Mouse (Mus musculus): ENCODE data around the gene Aak1. TPM values are rescaled to one million over a fixed set of nuclear protein-coding genes. Genes with fewer than 3 reads are reported as not detected.
A peak's percentile ranks its signal among the peaks of the same experiment; 100 is the strongest.
"Not testable (repeated sequence)": the region's sequence is repeated elsewhere in the genome, so short reads cannot be mapped to it uniquely, and the experiment has no call there.

The Aak1 gene
- total RNA-seq, 2 experiments from 2014 or later = 6.5 to 28.2 TPM

DNA sequence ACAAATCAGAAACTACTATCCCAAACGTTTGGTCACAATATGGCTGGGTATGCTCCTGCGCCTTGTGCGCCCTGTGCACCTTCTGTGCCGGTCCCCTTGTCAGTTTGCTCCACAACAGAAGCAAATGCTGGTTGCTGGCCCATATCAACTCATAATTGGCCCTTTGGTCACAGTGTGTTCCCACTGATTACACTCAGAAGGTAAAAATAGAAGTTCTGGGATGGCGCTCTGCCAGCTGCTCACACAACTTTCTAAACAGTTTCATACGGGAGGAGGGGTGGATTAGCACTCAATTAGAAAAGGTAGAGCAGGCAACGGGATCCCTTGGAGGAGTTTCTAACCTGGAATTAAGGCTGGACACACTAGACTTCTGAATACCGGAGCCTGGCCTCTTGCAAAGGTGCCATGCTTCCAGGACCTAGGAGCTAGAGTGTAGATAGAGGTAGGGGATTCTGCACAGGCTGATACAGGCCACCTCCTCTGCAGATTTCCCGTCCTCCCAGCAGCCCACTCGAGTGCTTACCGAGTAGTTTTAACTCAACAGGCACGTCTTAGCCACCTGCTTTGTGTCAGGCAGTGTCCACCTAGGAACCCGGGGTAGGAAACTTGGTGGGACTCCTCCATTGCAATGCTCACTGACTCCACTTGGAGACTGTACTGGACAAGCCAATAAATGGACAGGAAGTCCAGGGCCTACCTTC is 16.4 kb upstream of the Aak1 start:
- ATAC-seq (replicated peaks; ENCODE audit: poor library complexity, severe bottlenecking) = no peak

DNA sequence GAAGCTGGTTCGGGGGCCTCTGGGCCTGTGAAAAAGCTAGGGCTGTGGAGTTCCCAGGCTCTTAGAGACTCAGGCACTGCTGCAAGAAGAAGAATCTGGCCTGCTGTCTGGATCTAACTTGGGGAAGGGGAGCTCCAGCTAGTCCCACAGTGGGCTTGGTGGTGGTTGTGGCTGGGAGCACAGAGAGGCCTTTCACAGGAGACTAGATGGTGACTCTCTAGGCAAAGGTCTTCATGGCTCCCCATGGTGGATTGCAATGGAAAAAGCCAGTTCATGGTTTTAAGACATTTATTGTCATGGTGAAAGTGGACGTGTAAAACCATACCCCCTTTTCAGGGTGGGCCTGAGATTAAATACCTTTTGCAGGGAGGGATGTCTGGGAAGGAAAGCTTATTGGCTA is 10.2 kb upstream of the Aak1 start:
- no peak for ATAC-seq (replicated peaks; ENCODE audit: poor library complexity, severe bottlenecking)

DNA sequence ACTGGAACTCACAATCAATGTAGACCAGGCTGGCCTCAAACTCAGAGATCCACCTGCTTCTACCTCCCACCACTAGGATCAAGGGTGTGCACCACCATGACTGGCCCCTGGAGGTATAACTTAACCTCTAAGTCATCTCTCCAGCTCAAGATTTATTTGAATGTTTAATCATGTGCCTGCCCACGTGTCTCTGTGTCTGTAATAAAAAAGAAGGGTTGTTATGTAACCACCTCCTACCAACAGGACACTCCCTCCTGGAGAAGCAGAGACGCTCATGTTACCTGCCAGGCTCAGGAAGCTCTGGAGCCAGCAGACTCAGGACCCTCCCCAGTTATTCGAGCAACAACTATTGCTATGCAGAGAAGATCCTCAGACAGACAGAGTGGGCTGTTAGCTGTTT is 7.4 kb upstream of the Aak1 start:
- no peak for ATAC-seq (replicated peaks; ENCODE audit: poor library complexity, severe bottlenecking)

DNA sequence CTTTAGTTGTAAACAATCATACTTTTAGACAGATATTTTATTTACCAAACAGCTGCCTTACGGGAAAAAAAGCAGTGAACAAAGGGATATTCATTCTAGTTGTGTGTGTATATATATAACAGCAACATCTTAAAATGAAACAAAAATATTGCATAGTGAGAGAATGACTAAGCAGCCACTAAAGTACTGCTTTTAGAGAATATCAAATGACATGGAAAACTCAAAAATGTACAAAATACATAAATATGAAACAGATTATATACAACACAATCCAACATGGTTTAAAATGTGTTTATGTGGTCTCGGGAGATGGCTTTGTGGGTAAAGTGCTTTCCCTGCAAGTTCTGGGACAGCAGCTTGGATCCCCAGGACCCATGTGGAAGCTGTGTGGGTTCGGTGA is 5.7 kb upstream of the Aak1 start:
- ATAC-seq (replicated peaks; ENCODE audit: poor library complexity, severe bottlenecking) = no peak

DNA sequence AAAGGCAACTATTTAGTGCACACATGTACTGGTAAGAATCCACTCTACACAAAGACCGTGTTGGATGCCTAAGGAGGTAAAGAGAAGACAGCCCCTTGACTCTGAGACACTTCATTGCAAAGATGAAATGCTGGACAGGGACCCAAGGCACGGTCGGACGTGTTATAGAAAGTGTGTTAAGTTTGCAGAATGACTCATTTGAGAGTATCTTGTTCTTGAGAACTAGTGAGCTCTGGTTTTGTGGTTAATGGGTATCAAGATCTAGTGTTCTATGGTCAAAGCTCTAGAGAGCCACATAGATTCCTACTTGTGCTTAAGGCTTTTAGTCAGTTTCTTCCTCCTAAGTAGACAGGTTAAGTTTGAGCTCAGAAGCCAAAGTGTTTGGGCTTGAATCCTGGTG is 2.9 kb upstream of the Aak1 start:
- no peak for ATAC-seq (replicated peaks; ENCODE audit: poor library complexity, severe bottlenecking)

DNA sequence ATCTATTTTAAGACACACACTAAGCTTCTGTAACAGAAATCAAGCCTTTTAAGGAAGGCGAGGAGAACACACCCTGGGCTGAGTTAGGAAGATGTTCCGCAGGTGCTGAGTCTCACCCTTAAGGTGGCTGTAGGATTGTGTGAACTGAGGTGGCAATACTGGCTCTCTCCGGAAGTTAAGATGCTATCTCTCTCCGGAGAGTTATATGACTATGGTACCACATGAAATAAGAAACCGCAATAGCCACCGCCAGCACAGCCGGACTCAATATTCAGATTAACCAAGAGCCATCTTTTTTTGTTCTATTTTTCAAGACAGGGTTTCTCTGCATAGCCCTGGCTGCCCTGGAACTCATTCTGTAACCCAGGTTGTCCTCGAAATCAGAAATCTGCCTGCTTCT is 1.5 kb upstream of the Aak1 start:
- ATAC-seq (replicated peaks; ENCODE audit: poor library complexity, severe bottlenecking) = no peak

DNA sequence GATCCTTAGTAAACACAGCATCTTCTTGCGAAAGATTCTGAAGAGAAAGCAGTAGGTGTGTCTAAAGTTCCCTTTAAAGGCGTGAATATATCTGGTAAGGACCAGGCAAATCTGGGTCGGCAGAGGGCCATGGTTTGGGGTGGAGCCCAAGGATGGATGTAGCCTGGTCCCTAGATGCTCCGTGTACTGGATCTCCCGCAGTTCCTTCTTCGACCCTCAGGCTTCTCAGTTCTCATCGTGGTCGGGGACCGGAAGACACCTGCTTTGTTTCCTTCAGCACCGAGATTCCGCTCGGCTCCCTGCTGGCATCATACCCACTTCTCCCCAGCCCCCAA is 770 bp upstream of the Aak1 start:
- peak; percentile 52 for ATAC-seq (replicated peaks; ENCODE audit: poor library complexity, severe bottlenecking)

DNA sequence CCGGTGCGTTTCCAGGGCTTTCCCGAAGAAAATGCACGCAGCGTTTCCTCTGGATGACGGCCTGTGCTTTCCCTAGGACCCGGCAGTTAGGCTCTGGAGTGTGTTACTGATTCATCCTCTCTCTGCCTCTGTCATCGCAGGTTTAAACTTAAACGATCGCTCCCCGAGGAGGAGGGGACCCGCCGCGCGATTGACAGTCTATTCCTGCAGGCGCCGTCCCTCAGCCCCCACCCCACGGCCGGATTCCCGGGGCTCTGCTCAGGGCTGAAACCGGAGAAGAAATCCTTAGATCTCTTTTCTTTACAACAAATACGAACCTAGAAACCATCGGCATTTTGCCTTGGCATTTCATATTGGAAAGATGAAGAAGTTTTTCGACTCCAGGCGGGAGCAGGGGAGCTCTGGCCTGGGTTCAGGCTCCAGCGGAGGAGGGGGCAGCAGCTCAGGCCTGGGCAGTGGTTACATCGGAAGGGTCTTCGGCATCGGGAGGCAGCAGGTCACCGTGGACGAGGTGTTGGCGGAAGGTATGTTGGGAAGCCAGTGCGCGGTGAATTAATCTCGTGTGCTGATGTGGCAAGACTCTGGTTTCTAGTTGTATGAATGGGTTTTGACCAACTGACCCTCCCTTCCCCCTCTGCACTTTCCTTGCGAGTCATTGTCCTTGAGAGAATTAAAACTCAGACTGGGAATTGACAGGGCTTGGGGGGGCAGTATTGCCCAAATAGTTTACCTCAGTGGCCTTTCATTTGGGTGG is 552 bp downstream of the Aak1 start:
- peak; percentile 6; the same call in 1 of the 2 replicates for ATAC-seq (replicated peaks; ENCODE audit: poor library complexity, severe bottlenecking)

DNA sequence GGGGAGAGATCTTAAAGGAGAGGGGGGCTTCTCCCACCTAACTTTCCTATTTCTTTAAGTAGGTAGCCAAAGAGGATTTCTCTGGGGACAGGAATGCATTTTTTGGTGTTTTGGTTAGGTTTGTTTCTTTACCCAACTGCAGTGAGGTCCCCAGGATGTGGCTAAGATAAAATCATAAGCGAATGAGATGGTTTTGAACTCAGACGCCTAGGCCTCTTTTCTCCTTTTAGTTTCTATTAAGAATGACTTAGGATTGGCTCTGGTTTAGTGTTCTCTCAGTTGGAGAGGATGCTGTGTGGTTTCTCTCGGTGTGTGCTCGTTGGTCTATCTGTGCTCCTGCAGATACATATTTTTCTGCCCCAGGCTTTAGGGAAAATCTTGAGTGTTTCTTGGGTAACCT is 1.3 kb downstream of the Aak1 start:
- no peak for ATAC-seq (replicated peaks; ENCODE audit: poor library complexity, severe bottlenecking)

DNA sequence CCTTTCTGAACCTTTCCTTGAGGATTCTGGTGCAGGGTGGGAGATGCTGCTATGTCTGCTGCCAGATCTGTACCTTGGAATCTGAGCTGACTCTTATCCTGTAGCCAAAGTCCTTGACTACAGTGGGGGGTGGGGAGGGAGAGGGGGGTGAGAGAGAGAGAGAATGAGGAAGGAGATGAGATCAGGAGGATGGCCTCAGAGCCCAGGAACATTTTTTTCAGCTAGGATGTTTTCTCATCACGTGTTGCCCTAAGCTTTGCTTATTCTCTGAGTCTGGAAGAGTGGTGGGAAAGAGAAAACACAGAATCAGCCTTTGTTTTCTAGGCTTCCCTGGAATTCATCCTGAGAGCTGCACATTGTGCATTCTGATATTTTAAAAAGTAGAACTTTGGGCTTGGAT is 2.2 kb downstream of the Aak1 start:
- no peak for ATAC-seq (replicated peaks; ENCODE audit: poor library complexity, severe bottlenecking)

DNA sequence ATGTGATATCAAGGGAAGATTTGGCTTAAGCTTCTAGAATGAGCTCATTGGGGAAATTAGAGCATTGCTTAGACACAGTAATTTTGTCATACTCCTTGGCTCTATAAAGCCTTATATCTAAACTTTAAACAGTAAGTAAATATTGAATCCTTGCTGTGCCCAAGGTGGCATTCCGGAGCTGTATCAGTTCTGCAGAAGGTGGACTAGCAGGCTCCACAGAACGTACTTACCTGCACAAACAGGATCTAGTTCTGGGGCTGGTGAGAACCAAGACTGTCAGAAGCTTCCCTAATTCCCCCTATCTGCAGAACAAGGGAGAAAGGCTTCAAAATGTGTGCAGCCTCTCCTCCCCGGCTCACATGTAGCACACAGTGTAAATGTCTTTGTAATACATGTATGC is 4.6 kb downstream of the Aak1 start:
- no peak for ATAC-seq (replicated peaks; ENCODE audit: poor library complexity, severe bottlenecking)

DNA sequence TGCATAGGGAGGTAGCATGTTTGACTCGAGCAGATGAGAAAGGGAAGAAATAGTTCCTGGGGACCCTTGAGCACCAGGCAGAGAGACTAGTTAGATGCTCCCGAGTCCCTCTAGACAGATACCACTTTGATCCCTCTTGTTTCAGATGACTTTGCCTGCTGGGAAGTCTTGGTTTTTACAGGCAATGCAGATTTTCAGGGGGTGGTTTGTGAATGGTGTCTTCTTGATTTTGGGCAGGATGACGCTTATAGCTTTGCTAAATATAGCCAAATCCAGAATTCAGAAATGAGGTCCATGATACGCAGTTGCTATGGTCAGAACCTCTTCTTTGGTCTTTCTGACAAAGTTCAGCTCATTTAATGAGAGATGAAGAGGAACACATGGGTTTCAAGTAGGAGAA is 5.6 kb downstream of the Aak1 start:
- no peak for ATAC-seq (replicated peaks; ENCODE audit: poor library complexity, severe bottlenecking)

DNA sequence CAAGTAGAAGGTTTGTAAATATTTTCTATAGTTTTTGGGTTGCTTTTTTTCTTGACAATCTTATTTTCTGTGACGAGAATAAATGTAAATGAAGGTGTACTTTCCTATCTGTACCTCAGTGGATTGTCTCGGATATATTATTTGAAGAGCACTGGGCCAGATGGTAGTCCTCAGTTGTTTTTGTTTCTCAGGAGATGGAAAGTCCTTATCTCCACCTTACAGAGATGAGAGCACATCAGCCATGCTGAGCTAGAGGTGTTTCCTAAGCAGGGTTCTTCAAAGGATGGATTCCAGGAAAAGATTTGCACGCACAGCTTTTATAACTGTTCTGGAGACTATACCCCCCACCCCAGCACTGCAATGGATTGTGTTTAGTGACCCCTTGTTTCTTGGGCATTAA is 9.3 kb downstream of the Aak1 start:
- ATAC-seq (replicated peaks; ENCODE audit: poor library complexity, severe bottlenecking) = no peak

DNA sequence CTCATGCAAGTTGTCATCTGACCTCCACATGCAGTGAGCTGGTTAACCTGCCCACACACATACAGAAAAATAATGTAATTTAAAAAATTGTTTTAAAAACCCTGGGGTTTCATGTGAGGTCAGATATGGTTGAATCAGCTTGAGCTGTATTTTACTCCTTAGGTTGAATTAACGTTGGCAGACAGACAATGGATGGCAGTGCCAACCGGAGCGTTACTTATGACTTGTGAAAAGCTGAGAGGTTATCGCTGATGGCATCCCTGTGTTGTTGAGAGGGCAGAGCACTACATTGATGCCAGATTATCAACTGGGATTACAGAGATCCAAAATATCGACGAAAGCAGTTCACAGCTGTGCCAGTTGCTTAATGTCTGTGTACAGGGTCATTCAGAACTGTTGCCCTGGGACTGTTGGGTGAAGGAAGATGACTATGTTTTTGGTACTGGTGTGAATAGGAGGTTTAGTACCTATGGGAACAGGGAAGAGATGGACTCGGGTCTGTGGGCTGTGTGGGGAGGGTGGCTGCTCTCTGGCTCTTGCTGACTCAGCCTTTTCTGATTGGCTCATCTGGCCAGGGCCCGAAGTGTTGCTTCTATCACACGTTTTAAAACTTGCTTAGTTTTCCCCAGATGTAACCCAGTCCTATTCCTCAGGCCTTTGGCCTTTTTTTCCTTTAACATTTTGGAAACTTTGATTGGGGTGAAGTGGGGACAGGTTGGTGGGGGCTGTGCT is 11.6 kb downstream of the Aak1 start:
- ATAC-seq (replicated peaks; ENCODE audit: poor library complexity, severe bottlenecking) = no peak

DNA sequence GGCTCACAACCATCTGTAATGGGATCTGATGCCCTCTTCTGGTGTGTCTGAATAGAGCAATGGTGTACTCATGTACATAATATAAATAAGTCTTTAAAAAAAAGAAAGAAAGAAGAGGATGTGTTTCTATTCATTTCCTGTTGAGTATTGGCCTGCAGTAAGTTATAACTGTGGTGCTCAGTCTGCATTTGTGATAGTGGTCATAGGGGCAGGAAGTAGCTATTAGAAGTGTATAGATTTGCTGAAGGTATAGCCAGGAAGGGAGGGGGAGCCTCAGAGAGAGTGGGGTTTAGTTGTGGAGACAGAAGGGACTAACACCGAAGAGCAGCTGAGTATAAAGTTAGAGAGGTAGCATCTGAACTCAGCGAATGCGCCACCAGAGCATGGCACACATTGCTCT is 15.0 kb downstream of the Aak1 start:
- no peak for ATAC-seq (replicated peaks; ENCODE audit: poor library complexity, severe bottlenecking)

DNA sequence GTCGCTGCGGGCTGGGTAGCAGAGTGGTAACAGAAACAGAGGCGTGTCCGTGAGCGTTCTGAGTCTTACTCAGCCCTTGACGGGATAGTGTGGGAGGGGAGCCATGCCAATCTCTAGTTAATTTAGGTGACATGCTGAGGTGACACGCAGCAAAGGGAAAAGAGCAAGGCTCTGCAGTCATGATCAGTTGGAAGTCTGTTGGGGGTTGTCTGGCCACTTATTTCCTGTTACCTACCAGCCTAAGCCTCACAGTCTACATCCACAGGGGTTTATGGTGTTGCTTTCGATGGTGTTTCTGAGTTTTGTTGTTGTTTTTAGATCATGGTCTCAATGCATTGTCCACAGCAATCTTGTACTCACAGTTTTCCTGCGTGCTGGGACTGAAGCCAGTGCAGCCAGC is 21.0 kb downstream of the Aak1 start:
- ATAC-seq (replicated peaks; ENCODE audit: poor library complexity, severe bottlenecking) = no peak

DNA sequence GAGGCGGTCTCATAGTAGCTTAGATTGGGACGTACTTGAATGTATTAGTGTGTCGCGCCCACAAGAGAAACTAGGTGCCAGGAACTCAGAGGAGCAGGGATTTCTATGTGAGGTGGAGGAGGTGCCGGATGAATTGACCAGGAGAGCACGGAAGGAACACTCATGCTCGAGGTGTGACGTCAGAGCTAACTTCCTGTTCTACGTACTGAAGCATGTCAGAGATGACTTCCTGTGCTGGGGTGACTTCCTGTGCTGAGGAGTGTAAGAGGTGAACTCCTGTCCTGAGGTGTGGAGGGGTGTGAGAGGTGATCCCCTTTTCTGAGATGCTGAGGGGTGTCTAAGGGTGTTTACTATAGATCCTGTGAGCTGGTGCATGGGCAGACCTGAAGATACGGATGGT is 22.5 kb downstream of the Aak1 start:
- peak; percentile 61 for ATAC-seq (replicated peaks; ENCODE audit: poor library complexity, severe bottlenecking)

DNA sequence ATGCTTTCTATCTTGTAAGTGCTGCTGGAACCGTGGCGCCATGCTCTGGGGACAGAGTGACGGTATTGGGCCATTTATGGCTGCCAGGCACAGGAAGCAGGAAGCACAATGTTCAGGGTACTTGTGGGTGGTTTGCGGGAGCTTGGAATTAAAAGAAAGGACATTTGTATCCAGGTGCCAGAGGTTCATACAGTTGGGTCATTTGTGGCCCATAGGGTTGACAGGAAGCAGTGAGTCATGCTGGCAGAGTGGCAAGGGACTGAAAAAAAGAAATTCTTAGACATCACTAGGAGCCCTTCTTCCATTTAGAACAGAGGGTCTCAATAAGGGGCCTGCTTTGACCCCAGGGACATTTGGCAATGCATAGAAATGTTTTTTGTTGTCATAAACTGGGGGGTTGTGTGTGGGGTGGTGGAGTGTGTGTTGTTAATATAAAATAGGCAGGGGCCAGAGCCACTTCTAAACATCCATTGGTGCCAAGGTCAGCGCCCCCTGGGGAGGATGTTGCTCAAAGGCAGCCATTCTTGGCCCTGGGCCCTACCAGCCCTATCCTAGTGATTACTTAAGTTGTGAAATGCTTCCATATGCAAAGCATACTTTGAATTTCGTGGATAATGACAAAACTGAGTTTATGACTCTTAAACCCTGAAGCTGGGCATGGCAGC is 25.5 kb downstream of the Aak1 start:
- 0 out of 2 replicates have a peak, but pooled peaks have one; percentile 30 for ATAC-seq (replicated peaks; ENCODE audit: poor library complexity, severe bottlenecking)

DNA sequence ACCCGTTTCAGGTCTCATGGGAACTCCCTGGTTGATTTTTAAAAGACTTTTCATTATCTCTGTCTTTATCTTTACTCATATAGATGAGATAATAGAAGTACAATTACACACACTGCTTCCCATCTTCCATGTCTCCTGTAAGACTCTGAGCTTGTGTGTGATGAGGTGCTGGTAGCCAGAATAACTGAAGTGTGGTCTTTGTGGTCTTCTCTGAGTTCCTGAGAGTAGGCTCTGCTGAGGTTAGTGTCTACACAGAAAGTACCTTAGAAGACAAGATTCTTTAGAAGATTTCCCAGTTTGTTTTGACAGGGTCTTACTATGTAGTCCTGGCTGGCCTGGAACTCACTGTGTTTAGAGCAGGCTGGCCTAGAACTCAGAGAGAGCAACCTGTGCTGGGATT is 27.1 kb downstream of the Aak1 start:
- ATAC-seq (replicated peaks; ENCODE audit: poor library complexity, severe bottlenecking) = no peak

DNA sequence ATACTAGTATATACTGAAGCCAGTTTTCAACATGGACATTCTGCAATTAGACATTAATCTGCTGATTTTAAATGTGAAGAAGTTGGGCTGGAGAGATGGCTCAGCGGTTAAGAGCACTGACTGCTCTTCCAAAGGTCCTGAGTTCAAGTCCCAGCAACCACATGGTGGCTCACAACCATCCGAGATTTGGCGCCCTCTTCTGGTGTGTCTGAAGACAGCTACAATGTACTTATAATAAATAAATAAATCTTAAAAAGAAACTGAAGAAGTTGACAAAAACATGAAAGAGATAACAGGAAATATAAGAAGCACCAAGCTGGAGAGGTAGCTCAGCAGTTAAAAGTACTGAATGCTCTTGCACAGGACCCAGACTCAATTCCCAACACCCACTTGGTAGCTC is 29.3 kb downstream of the Aak1 start:
- ATAC-seq (replicated peaks; ENCODE audit: poor library complexity, severe bottlenecking) = not testable (repeated sequence)

DNA sequence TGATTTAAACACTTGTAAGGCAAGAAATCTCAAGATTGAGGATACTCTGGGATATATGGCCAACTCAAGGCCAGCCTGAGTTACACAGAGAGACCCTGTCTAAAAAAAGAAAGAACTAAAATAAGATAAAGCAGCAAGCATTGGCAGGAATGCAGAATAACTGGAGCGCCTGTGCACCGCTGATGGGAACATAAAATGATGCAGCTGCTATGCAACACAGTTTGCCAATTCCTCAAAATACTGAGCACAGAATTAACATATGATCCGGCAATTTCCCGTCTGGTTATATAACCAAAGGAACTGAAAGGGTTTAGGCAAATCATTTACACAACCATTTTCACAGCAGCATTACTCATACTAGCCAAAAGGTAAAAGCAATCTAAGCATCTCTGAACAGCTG is 30.0 kb downstream of the Aak1 start:
- no peak for ATAC-seq (replicated peaks; ENCODE audit: poor library complexity, severe bottlenecking)

Data from granulocyte monocyte progenitor cell, adult 5-6 weeks (primary cell).